Mouse (Mus musculus): Measurements from ENCODE around the gene Bloc1s5. TPM values are rescaled to one million over a fixed set of nuclear protein-coding genes. Genes with fewer than 3 reads are reported as not detected.

Gene Bloc1s5
- total and polyA plus RNA-seq, 3 experiments: 5.6 to 12.7 (median 9.3) TPM

DNA sequence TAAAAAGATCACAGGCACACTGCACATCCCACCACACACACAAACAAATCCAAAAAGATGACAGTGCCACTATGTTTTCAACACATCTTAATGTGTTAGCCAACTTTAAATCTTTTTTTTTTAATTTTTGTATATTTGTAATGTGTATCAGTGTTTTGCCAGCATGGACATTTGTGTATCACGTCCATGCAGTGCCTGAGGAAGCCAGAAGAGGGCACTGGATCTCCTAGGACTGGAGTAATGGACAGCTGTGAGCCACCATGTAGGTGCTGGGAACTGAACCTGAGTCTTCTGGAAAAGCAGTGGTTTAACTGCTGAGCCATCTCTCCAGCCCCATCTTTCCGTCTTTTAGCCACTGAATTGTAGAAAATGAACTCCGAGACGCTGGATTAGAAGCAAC is 22.7 kb downstream of the Bloc1s5 start:
- no peak overlapping the region for H3K27ac ChIP-seq (ENCODE audit: insufficient read depth, low read depth)
- no peak for TF ChIP-seq GABPA (IDR thresholded peaks at IDR 0.05; ENCODE audit: insufficient replicate concordance, low read depth, low read length)
- TF ChIP-seq ZKSCAN1 (IDR thresholded peaks at IDR 0.05; ENCODE audit: borderline replicate concordance, low read depth, low read length): no peak
- peak in 1 of 2 experiments; percentile 24; a peak in 1 of 4 replicates for TF ChIP-seq CTCF (conservative IDR thresholded peaks at IDR 0.05 in 1 of 2, IDR thresholded peaks at IDR 0.05 in 1 of 2; ENCODE audit: low read depth in 2 of 2, low read length in 2 of 2)
- no peak for TF ChIP-seq UBTF (IDR thresholded peaks at IDR 0.05; ENCODE audit: low read depth, low read length)
- TF ChIP-seq HCFC1 (IDR thresholded peaks at IDR 0.05; ENCODE audit: low read depth, low read length): no peak
- no peak for TF ChIP-seq CHD1 (IDR thresholded peaks at IDR 0.05; ENCODE audit: low read depth, low read length)
- no peak for TF ChIP-seq MAFK (IDR thresholded peaks at IDR 0.05; ENCODE audit: insufficient replicate concordance, low read length)
- TF ChIP-seq NRF1 (IDR thresholded peaks at IDR 0.05; ENCODE audit: low read depth, low read length): no peak
- no peaks in the 10 kb centered on the region for H3K27me3 ChIP-seq (replicated peaks)
- H3K36me3 ChIP-seq (replicated peaks in 1 of 2; ENCODE audit: control insufficient read depth in 1 of 2, insufficient read depth in 1 of 2, low read length in 1 of 2): peaks cover 11 to 64% of the 10 kb centered on the region in 2 experiments
- DNase-seq (ENCODE audit: extremely low read depth): no peak
- H3K4me2 ChIP-seq (ENCODE audit: insufficient read depth, low read depth, poor library complexity, severe bottlenecking): no peak overlapping the region
- H3K4me3 ChIP-seq (replicated peaks in 1 of 3; ENCODE audit: low read depth in 2 of 3, low read length in 2 of 3, poor library complexity in 1 of 3): no peak overlapping the region
- H3K4me1 ChIP-seq (ENCODE audit: control insufficient read depth in 1 of 2, insufficient read depth in 2 of 2): no peaks in the 10 kb centered on the region
- no peak overlapping the region for H3K9ac ChIP-seq (ENCODE audit: insufficient read depth, low read depth)
- H3K79me2 ChIP-seq (replicated peaks; ENCODE audit: control insufficient read depth, extremely low read depth, insufficient read depth, poor library complexity, severe bottlenecking): no peaks in the 10 kb centered on the region
- in situ Hi-C loops (cut with MboI; ENCODE audit: low pct_ligation_motif_present, low pct_unique_long_range_greater_than_20kb, low sequenced_read_pairs): no loop called here
- peaks cover 5% of the 10 kb centered on the region for H3K9me3 ChIP-seq (replicated peaks; ENCODE audit: low read length)
- dilution Hi-C loops (cut with MboI; ENCODE audit: extremely low pct_ligation_motif_present, extremely low pct_unique_long_range_greater_than_20kb, low sequenced_read_pairs): no loop called here

DNA sequence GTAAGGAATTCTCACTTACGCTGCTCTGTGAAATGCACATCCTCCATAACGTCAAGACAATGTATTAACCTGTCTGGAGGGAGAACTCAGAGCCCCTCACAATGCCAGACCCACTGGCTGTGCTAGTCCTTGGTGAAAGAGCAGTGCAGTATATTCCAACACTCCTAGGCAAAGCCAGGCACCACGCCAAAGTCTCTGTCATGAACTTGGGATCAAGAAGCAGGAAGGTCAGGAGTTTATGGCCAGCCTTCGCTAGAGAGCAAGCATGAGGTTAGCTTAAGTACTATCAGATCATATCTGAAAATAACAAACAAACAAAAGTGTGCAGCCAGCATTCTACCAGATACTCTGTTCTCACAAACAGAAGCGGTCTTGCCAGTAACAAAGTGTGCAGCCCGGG is 24.6 kb downstream of the Bloc1s5 start:
- Histone ChIP-seq H3K36me3 (replicated peaks in 1 of 2; ENCODE audit: control insufficient read depth in 1 of 2, insufficient read depth in 1 of 2, low read length in 1 of 2) (peaks cover 5 to 56% of the 10 kb centered on the region in 2 experiments), H3K4me3 (replicated peaks in 1 of 3; ENCODE audit: low read depth in 2 of 3, low read length in 2 of 3, poor library complexity in 1 of 3) (no peak overlapping the region), H3K27me3 (replicated peaks) (no peaks in the 10 kb centered on the region), H3K4me1 (ENCODE audit: control insufficient read depth in 1 of 2, insufficient read depth in 2 of 2) (no peaks in the 10 kb centered on the region), H3K4me2 (ENCODE audit: insufficient read depth, low read depth, poor library complexity, severe bottlenecking) (no peak overlapping the region), H3K27ac (ENCODE audit: insufficient read depth, low read depth) (no peak overlapping the region), H3K9me3 (replicated peaks; ENCODE audit: low read length) (peaks cover 5% of the 10 kb centered on the region), H3K79me2 (replicated peaks; ENCODE audit: control insufficient read depth, extremely low read depth, insufficient read depth, poor library complexity, severe bottlenecking) (no peaks in the 10 kb centered on the region), H3K9ac (ENCODE audit: insufficient read depth, low read depth) (no peak overlapping the region)
- DNase-seq (ENCODE audit: extremely low read depth): no peak
- in situ Hi-C loops (cut with MboI; ENCODE audit: low pct_ligation_motif_present, low pct_unique_long_range_greater_than_20kb, low sequenced_read_pairs): no loop called here
- dilution Hi-C loops (cut with MboI; ENCODE audit: extremely low pct_ligation_motif_present, extremely low pct_unique_long_range_greater_than_20kb, low sequenced_read_pairs): no loop called here
- TF ChIP-seq SIN3A (IDR thresholded peaks at IDR 0.05; ENCODE audit: low read length): no peak
- no peak for TF ChIP-seq ELF1 (IDR thresholded peaks at IDR 0.05; ENCODE audit: low read depth, low read length)
- no peak for TF ChIP-seq JUN (IDR thresholded peaks at IDR 0.05; ENCODE audit: insufficient read depth, low read depth, low read length)
- no peak for TF ChIP-seq POLR2A (IDR thresholded peaks at IDR 0.05; ENCODE audit: low read depth, low read length)
- TF ChIP-seq TCF12 (IDR thresholded peaks at IDR 0.05; ENCODE audit: low read depth, low read length): no peak
- TF ChIP-seq CHD1 (IDR thresholded peaks at IDR 0.05; ENCODE audit: low read depth, low read length): no peak
- no peak for TF ChIP-seq CTCF (conservative IDR thresholded peaks at IDR 0.05 in 1 of 2, IDR thresholded peaks at IDR 0.05 in 1 of 2; ENCODE audit: low read depth in 2 of 2, low read length in 2 of 2)
- TF ChIP-seq KAT2A (IDR thresholded peaks at IDR 0.05; ENCODE audit: insufficient replicate concordance, low read length): no peak
- no peak for TF ChIP-seq ETS1 (conservative IDR thresholded peaks at IDR 0.05; ENCODE audit: low read depth, low read length)

Data from CH12.LX (cell line).